Mouse (Mus musculus): Measurements from ENCODE around the gene Pisd.
"Not testable (repeated sequence)": the region's sequence is repeated elsewhere in the genome, so short reads cannot be mapped to it uniquely, and the experiment has no call there.

The Pisd gene

GRCm38 (mm10) chr5:32745705-32746655, 39.5 kb downstream of the Pisd start:
- peak; percentile 21 for DNase-seq (ENCODE audit: low read depth, low spot score)

- peak; percentile 21 for DNase-seq (ENCODE audit: low read depth, low spot score)
Observed at GRCm38 (mm10) chr5:32742149-32742548, 43.3 kb downstream of the Pisd start.

GRCm38 (mm10) chr5:32741377-32741776, 44.1 kb downstream of the Pisd start:
- DNase-seq (ENCODE audit: low read depth, low spot score): not testable (repeated sequence)

DNA sequence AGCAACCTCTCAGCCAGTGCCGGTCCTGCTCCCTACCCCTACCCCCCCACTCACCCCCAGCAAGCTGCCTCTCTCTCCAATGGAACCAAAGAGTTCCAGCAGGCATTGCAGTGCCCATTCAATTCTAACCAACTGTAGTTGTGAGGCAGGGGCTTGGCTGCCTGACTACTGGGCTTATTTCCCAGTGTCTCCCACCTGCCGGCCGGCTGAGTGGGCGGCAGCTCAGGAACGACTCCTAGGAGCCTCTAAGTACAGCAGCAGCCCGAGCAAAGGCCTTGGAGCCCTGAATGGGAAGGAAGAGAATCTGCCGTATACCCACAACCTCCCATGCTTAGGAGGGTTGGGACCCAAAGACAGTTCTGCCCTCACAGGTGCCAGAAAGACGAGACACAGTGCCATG, 44.6 kb downstream of the Pisd start:
- DNase-seq (ENCODE audit: low read depth, low spot score): not testable (repeated sequence)

GRCm38 (mm10) chr5:32740138-32740537, 45.3 kb downstream of the Pisd start:
- no peak for DNase-seq (ENCODE audit: low read depth, low spot score)

DNA sequence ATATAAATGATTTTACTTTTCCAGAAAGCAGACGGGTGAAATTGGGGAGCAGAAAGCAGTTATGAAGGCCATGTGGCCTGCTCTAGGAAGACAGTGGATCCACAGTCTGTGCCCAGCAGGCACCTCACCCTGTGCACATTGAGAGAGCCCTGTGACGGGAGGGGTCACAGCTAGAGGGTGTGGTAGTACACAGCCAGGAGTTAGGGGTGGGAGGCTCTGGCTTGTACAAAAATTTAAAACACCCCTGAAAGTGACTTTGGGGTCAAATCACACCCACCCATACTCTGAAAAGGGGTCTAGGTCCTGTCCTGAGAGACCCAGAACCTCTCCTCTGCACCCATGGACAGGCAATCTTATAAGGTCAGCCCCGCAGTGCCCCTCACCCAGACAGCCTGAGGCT, 48.7 kb downstream of the Pisd start:
- DNase-seq (ENCODE audit: low read depth, low spot score): not testable (repeated sequence)

DNA sequence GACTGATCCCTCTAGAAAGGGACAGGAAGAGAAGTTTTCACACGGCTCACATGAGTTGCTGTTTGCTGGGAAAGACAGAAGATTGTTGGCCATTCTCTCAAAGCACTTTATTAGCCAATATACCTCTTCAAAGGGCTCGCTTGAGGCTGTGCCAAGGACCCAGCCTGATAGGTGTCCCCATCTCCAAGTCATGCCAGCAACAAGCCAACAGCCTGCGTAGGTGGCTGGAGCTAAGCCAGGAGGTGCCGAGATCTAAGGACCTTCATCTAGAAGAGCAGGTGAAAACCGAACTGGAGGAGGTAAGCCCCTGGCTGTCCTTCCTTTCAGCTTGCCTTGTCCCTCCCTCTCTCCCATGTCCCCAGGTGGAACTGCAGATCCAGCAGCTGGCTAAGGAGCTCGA, 49.7 kb downstream of the Pisd start:
- no peak for DNase-seq (ENCODE audit: low read depth, low spot score)

GRCm38 (mm10) chr5:32733892-32734291, 51.6 kb downstream of the Pisd start:
- DNase-seq (ENCODE audit: low read depth, low spot score): not testable (repeated sequence)

GRCm38 (mm10) chr5:32728851-32729250, 56.6 kb downstream of the Pisd start:
- no peak for DNase-seq (ENCODE audit: low read depth, low spot score)

GRCm38 (mm10) chr5:32728300-32728699, 57.1 kb downstream of the Pisd start:
- no peak for DNase-seq (ENCODE audit: low read depth, low spot score)

DNA sequence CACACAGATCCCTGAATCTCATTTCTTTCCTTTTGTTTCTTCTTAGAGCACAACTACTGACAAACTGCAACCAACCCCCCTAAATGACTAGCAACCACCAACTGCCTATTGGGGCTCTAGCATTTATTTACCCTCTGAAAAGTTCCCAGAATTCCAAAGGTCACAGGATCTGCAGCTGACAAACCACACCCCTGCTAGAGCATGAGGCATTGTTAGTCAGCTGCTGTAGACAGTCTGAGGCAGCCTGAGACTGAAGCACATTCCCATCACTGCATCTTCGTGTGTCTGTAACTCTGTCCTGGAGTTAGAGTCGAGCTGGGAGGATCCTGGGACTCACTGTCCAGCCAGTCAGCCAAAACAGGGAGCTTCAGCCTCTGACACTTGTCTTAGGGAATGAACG, 60.0 kb downstream of the Pisd start:
- DNase-seq (ENCODE audit: low read depth, low spot score): not testable (repeated sequence)

DNA sequence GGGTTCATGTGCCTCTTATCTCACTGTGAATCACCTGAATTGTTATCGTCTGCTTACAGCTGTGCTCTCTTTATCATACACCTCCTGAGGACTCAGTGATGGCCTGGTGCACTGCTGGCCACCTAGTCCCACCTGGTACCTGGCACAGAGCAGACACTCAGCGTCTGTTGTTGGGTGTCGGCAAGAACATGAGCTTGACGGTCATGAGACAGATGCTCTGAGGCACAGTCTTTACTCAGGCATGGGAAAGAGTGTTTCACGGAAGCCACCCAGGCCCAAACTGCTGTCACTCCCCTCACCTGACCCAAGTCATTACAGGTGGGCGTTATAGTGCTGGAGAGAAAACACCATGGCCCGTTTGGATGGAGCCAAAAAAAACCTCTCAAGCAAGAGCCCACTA, 61.5 kb downstream of the Pisd start:
- no peak for DNase-seq (ENCODE audit: low read depth, low spot score)

- not testable (repeated sequence) for DNase-seq (ENCODE audit: low read depth, low spot score)
Observed at GRCm38 (mm10) chr5:32722711-32723110, 62.7 kb downstream of the Pisd start.

- no peak for DNase-seq (ENCODE audit: low read depth, low spot score)
Observed at GRCm38 (mm10) chr5:32722263-32722662, 63.2 kb downstream of the Pisd start.

DNA sequence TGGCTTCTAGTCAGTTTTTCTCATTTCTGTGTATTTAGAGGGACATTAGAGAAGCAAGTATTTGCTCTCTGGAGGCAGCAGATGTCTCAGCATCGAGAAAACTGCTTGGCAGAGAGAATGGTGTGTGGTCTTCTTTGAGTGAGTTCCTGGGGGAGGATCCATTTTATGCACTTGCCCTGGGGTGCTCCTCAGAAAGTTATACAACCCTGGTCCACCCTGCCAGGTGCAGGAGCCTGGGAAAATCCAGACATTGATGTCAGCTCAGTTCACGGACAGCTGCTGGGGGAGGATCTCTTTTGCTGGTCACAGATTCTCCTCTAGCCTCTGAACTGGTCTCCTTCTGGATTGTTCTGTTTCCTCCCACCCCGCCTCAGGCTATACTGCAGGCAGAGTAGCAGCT, 64.1 kb downstream of the Pisd start:
- DNase-seq (ENCODE audit: low read depth, low spot score): no peak

DNA sequence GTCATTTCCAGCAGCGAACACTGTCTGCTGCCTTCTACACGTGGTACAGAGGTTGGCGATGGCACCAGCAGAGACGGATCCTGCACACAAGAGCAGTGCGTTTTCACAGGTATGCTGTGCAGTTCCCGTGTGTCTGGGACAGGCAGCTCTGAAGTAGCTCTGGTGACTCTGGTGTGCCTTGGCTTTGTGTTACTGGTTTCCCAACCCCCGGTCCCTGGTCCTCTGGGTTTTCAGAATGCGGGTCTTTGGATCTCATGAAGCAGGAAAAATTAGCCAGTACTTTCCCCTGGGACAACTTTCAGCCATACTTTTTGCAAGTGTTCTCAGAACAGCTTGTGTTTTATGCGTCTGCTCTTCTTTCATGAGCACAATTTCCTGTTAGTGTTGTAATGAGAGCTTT, 65.0 kb downstream of the Pisd start:
- no peak for DNase-seq (ENCODE audit: low read depth, low spot score)

- DNase-seq (ENCODE audit: low read depth, low spot score): no peak
Observed at GRCm38 (mm10) chr5:32718916-32719315, 66.5 kb downstream of the Pisd start.

DNA sequence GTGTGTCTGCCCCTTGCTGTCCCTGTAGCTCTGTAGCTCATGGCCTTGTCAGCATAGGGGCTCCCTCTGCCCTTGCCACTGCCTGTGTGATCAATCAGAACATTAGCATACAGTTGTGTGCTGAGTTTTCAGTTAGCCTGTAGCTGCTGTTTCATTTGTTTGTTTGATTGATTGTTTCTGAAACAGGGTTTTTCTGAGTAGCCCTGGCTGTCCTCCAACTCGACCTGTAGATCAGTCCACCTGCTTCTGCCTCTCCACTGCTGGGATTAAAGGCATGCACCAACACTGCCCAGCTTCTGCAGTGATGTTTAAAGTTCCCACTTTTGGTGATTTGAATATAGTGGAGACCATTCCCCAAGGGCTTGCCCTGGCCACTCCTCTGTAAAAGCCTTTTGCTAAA, 67.7 kb downstream of the Pisd start:
- no peak for DNase-seq (ENCODE audit: low read depth, low spot score)

- DNase-seq (ENCODE audit: low read depth, low spot score): peak; percentile 99
Observed at GRCm38 (mm10) chr5:32713703-32714467, 71.6 kb downstream of the Pisd start.

DNA sequence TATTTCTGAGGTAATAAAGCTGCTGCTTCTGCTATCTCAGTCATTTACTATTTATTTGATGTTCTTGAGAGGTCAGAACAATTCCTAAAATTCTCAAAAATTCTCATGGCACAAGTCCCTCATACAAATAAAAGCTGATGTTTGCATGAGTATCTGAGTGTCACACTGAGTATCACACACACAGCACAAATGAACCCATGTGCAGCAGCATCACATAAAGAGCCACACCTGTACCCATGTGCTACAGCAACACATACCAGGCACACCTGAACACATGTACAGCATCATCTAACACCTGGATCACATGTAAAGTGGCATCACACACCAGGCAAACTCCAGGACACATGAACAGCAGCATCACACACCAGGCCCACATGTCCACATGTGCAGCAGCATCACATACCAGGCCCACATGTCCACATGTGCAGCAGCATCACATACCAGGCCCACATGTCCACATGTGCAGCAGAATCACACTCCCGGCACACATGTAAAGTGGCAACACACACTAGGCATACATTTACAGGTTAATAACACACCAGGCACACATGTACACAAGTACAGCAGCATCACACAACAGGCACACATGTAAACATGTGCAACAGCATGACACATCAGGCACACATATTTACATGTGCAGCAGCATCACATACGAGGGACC, 72.3 kb downstream of the Pisd start:
- DNase-seq (ENCODE audit: low read depth, low spot score): peak; percentile 89

- peak; percentile 72 for DNase-seq (ENCODE audit: low read depth, low spot score)
Observed at GRCm38 (mm10) chr5:32712221-32713041, 73.0 kb downstream of the Pisd start.

Measured in ES-CJ7 (cell line).